Mouse (Mus musculus): Measurements from ENCODE around the gene Dnase2a.
"Not testable (repeated sequence)": the region's sequence is repeated elsewhere in the genome, so short reads cannot be mapped to it uniquely, and the experiment has no call there.

Dnase2a gene

DNA sequence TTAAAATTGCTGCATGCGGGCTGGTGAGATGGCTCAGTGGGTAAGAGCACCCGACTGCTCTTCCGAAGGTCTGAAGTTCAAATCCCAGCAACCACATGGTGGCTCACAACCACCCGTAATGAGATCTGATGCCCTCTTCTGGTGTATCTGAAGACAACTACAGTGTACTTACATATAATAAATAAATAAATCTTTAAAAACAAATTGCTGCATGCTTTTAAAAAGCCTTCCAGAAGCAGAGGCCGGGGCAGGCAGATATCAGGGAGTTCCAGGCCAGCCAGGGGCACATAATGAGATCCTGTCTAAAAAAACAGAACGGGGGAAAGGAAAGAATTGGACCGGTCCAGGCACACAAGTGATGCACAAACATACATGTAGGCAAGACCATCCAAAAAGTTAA, 381 bp upstream of the Dnase2a start:
- not testable (repeated sequence) for DNase-seq (ENCODE audit: low spot score in 2 of 2)

DNA sequence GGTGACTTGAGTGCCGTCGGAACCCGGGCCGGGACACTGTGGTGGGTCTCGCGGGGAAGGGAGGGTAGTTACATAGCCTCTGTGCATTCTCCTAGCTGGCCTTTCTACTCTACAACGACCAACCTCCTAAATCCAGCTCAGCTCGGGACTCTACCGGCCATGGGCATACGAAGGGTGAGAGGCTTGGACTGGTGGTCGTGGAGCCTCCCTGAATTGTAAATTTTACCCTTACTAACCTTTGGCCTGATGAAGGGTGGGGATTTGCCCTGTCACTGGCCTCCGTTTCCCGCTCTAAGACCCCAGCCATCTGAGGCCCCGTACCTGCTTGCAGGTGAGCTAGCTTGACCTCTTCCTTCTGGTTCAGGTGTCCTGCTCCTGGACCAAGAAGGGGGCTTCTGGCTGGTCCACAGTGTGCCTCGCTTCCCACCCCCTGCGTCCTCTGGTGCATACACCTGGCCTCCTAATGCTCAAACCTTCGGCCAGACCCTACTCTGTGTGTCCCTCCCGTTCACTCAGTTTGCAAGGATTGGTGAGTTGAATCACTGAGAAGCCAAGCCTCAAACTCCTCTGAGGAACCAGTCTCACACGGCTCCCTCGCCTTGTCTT, 905 bp downstream of the Dnase2a start:
- no peak for DNase-seq (ENCODE audit: low spot score in 2 of 2)

DNA sequence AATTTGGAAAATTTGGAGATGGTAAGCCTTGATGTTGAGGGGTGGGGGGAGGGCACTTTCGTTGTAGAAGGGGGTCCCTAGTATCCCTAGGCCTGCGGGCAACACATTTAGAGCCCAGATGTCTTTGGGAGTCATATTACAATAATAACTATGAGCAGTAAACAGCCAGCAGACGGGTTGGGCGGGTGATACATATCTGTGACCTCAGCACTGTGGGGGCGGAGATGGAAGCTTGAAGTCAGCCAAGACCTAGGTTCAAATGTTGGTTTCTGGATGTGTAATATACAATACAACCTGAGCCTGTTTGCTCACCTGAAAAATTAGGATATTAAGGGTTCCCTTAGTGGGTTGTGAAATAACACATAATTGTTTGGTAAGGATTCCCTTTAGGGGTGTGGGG, 1.6 kb downstream of the Dnase2a start:
- DNase-seq (ENCODE audit: low spot score in 2 of 2), result no peak

DNA sequence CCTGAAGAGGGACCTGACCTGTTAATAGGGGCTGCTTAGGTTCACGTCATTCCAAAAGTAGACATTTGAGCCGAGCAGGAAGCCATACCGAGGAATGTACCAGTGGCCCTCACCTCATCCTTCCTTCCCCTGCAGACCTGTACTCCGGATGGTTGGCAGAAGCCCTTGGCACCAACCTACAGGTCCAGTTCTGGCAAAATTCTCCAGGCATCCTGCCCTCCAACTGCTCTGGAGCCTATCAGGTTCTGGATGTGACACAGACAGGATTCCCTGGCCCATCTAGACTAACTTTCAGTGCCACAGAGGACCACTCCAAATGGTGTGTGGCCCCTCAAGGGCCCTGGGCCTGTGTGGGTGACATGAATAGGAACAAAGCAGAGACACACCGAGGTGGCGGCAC, 2.2 kb downstream of the Dnase2a start:
- DNase-seq (ENCODE audit: low spot score in 2 of 2), result no peak

DNA sequence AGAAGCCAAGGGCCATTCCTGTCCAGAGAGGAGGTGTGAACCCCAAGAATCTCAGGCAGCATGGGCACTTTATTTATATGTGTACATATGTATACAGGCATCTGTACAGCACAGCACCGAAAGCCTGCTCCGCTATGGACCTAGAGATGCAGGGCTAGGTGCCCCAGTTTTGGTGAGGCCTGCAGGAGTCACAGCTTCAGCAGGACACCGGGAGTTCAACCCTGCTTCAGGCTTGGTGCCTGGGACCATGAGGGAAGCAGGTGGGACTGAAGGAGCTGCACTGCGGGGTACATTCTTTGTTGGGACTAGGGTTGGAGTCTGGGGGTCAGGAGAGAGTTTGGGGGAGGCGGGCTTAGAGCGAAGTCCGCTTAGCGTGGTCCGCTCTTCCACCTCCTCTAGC, 3.5 kb downstream of the Dnase2a start:
- DNase-seq (ENCODE audit: low spot score in 2 of 2), result no peak

DNA sequence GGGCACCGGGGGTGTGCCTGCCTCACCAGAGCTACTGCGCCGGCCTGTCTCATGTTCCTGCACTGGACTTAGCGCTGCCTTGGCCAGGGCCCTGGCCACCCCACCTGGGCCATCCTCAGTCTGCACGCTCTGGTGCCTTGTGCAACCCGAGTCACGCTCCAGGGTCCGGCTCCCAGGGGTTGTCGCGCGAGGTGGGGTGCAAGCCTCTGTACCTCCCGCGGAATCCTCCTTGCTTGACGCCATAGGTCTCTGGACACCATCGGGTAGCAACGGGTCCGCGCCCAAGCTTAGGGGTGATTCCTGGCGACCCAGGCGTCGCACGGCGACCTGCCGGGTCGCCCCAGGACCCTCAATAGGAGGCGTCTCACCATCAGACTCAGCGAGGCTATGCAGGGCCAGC, 4.0 kb downstream of the Dnase2a start:
- DNase-seq (ENCODE audit: low spot score in 2 of 2), result no peak

DNA sequence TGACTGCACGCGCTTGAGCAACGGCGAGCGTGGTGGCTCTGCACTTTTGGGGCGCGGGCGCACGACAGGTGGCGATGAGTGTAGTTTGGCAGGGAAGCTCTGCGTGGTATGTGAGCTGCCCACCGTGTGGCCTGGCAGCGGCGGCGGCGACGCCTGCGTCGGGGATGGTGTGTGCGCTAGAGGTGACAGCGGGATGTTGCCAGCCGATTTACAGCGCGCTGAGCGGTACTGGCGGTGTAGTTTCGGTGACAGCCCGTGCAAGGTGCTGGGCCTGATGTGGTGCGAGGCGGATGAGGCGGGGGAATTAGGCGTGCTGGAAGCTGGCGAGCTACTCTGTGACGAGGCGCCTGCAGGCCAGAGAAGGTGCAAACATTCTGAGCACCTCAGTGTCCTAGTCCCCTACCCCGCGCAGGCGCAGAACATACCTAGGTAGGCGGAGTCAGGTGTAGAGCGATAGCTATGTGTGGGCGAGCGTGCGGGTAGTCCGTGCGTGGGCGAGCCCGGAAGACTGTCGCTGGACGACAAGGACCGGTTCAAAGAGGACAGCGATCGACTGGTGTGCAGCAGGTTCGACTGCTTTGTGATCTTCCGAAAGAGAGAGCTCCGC, 4.6 kb downstream of the Dnase2a start:
- no peak for DNase-seq (ENCODE audit: low spot score in 2 of 2)

DNA sequence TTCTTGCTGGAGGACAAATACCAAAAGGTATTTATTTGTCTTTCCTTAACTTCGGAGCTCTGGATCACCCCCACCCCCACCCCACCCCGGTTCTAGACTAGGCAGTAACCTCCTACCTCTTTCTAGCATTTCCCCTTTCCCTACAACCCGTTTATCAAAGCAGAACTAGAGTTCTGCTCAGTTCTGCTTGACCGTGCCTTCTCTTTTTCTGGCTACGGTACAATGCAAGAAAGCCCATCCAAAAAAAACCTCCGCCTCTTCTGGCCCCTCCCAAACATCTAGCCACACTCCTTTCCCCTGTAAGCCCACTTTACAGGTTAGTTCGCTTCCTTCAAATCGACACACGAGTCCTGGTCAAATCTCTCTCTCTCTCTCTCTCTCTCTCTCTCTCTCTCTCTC, 5.1 kb downstream of the Dnase2a start:
- no peak for DNase-seq (ENCODE audit: low spot score in 2 of 2)

DNA sequence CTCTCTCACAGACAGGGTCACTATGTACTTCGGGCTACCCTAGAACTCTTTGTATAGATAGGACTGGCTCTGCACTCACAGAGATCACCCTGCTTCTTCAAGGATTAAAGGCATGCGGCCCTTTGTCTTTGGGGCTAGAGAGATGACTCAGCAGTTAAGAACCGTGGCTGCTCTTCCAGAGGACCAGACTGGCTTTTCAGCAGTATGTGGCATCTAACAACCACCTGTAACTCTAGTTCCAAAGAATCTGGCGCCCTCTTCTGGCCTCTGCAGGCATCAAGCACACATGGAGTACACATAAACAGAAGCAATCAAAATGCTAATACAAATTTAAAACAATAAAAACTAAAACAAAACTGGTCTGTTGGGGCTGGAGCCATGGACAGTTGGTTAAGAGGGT, 5.6 kb downstream of the Dnase2a start:
- DNase-seq (ENCODE audit: low spot score in 2 of 2), result no peak

DNA sequence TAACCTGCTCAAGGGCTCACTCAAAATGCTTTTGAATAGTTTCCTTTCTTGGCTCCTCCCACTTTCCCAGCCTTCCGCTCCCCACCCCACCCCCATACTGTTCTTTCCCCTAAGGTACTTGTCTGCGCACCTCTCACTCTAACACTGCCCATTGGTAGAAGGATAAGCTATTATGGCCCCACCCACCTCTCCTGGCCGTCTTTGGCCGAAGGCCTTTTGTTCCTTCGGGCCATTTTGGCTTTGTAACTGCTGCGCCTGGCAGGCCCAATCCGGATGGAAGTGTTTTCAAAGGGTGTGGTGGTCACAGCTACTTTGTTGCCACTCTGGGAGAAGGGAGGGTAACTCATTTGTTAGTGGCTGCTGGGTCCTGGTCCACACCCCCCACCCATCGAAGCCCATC, 6.9 kb downstream of the Dnase2a start:
- no peak for DNase-seq (ENCODE audit: low spot score in 2 of 2)

DNA sequence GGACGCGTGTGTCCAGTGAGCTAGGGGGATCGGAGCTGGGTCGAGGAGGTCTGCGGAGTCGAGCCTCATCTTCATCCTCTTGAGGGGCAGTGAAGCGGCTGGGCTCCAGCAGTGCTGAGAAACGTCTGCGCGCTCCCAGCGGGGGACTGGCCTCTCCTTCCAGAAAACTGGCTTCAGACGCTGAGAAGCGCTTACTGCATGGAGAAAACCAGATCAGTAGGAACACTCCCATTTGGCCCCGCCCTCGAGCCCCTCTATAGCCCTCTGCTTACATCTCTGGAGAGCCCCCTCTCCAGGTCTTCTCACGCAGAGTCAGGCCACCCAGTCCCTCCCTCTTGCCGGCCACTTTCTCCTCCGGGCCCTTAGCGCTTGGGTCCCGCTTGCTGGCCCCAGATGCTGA, 9.4 kb downstream of the Dnase2a start:
- DNase-seq (ENCODE audit: low spot score in 2 of 2), result no peak

DNA sequence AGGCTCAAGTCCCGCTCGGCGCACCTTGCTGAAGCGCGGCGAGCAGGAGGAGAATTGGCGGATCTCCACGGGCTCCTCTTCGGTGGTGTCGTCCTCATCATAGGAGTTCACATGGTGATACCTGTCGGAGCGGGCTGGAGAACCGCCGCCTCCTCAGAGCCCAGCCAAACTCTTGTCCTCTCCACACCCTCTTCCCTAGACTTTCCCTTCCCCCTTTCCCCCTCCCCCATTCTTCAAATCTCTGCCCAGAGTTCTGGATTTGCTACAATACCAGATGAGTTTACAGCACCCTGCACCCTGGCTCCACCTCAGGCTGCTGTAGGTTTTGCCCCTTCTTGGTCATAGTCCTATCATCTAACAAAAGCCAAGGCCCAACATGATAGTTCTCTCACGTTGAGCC, 10.3 kb downstream of the Dnase2a start:
- no peak for DNase-seq (ENCODE audit: low spot score in 2 of 2)

DNA sequence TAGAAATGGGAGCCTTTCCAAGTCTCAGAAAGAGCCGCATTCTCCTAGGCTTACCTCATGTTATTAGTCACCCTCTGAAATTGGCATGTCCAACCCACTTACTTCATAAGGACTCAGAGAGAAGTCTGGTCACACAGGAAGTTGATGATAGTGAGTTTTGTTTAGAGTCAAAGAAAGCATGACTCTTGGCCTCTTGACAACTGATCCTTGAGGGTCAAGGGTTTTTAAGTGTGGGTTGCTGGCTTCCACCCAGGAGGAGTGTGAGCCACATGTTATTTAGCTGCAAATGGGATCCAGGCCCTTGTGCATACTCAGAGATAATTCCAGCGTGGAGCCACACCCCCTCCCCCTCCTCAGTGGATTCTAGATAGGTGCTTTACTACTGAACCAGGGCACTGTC, 13.2 kb downstream of the Dnase2a start:
- no peak for DNase-seq (ENCODE audit: low spot score in 2 of 2)

DNA sequence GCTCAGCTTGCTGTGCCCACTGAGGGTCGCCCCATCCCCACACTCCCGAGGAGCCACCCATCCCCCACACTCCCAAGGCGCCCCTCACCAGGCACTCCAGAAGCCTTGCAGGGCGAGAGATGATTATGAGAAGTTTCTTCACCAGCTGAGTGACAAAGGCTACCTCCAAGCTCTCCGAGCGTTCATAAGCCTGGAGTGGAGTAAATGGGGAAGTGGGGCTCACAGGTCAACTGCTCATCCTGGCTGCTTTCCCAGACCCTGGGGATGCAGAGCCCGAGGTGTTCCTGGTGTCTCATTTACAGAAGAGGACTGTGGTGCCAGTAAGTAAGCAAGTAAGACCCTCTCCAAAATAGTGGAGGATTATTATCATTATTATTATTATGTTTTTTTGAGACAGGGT, 17.2 kb downstream of the Dnase2a start:
- no peak for DNase-seq (ENCODE audit: low spot score in 2 of 2)

DNA sequence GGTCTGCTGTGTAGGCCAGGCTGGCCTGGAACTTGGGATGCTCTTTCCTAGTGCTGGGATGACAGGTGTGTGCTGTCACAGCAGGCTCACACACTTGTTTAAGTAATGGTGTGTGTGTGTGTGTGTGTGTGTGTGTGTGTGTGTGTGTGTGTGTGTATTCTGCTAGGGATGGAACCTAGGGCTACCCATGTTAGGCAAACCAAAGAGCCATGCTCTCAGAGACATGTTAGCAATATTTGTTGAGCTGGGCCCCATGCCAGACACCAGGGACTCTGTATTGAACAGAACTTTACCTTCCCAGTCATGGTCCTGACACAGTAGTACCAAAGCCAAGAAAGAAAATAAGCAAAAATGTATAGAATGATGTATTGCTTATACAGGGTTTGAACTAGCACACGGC, 19.2 kb downstream of the Dnase2a start:
- DNase-seq (ENCODE audit: low spot score in 2 of 2), result no peak

DNA sequence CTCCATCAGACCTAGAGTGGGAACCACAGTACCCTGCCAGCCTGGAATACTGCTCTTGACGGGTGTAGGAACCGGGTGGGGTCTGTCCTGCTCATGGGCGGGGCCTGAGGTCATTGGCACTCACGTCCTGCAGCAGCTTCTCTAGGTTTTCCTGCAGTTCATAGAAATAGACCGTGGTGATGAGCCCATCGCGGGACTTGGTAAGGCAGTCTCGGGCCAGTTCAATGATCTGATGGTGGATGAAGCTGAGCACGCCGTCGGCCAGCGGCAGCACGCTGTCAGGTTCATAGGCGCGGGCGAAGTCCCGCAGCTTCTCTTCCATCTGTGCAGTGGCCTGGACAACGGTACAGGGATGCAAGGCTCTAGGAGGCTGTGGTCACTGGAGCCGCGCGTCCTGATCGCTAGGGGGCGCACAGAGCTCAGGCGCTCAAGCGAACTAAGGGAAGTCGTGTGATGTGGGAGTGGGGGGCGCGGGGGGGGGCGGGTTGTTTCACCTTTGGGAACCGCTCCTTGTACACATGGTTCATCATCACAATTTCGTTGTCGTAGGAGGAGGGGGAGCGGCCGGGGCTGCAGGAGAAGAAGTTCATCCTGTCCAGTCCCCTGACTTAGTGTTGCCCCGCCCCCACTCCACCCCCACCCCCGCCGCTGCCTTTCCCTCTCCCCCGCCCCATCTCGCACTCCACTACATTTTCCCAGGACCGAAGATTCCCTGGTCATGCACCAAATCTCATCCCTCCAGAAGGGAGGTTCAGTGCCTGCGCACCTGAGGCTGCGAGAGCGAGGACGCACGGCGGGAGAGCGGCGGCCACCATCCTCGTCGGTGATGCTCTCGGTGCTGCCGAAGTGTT, 20.3 kb downstream of the Dnase2a start:
- peak in 1 of 2 experiments; percentile 84 for DNase-seq (ENCODE audit: low spot score in 2 of 2)

DNA sequence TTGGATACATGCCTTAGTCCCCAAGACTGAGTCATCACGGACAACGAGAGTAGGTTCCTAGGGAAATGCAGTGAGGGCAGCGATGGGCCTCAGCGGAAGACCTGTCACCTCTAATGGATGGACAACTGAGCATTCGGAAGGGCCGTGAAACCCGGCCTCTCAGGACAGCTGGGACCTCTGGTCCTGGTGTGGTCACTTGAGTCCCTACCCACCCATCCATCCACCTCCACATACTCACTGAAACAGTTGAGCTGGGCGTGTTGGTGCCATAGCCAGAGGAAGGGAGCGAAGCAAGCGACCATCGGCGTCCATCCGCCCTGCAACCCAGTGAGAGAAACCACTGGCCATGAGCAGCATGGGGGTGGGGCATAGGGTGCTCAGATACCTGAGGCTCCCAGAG, 22.2 kb downstream of the Dnase2a start:
- DNase-seq (ENCODE audit: low spot score in 2 of 2), result no peak

DNA sequence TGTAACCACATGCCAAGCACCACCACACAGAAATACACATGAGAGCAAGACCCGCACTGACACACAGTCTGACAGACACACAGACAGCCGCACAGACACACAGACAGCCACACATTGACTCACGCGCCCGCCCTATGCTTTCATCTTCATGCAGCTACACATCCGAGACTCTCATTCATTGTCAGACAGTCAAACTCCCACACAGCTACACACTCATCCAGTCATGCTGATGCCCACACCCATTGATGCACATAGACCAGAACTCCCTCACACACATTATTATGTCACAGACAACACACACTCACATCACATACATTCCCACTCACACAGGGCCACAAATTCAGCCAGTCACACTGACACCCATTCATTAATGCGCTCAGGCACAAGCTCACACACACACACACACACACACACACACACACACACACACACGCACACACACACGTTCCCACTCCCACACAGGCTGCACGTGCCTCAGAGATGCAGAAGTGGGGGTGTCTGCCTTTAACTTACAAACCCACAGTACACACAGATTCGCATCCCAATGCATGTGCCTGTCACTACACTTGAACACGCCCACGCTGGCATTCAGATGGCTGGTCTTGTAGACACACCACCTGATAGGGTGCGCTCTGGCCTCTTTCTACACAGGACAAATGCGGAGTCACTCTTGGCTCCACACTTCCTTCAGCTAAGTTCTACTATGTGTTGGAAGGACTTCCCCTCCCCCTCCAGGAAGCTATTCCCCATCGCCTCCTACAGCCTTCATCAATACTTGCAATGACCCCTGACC, 25.6 kb downstream of the Dnase2a start:
- DNase-seq (ENCODE audit: low spot score in 2 of 2), result no peak

DNA sequence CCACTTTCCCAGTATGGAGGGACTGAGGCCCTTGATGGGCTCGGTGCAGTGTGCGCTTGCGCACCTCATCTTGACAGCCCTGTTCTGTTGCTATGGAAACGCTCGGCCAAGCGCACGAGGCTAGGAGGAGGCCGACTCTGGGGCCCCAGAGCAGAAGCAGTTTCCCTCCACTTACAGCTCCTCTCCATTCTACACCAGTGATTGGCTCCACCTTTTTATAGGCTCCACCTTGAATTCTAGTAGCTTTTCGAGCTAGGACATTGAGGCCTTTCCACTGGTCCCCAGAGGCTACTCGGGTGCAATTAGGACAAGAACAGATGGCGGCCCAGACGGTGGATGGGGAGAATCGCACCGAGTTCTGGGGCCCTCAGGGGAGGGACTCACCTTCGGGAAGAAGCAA, 26.5 kb downstream of the Dnase2a start:
- DNase-seq (ENCODE audit: low spot score in 2 of 2), result peak in 1 of 2 experiments; percentile 57

DNA sequence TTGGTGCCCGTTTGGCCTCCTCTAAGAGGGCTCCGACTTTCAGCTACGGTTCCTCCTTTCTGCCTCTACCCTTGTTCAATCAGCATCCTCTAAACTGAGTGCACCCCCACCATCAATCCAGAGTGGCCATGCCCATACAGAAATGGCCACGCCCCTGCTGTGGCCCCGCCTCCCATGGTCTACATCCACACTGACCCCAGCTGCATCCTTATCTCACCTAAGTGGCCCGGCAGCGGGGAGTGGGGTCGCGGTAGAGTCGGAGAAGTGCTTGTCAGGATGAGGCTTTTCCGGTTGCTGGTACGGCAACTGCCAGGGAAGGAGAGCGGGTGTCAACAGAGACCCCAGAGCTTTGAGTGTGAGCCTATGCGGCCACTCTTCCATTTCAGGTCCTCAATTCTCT, 27.1 kb downstream of the Dnase2a start:
- DNase-seq (ENCODE audit: low spot score in 2 of 2), result no peak

DNA sequence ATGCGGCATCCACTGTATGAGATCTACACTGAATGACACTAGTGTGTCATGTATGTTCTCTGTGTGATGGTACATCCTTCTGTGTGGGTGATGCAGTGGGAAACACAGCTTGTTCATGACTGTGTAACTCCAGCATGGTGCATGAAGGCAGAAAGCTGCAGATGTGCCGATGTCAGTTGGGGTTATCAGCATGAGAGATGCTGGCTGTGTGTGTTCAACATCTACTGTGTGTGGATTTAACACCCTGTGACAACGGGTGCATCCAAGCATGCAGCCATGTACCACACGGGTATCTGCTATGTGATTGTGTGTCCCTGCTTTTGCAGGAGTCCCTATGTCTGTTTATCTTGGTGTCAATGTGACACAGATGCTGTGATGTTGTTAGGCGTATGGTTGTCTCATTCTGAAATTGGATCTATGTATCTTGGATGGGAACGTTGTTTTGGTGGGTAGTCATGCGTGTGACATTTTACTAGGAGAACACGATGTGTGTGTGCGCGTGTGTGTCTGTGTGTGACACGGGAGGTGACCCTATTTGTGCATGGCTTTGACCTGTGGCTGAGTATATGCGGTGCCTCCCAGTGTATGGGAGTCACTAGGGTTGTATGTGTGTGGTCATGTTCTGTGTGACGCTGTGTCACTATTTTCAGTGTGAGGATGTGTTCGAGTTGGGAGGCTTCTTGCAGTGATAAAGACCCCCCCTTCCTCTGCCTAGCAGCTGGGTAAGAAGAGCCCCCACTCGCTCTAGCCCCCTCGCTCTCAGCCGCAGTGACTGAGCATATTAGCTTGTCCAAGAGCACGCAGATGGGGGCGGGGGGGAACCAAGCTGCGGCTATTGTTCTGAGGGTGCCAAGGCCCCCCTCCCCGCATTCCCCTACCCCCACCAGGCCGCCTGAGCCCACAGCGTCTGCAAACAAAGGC, 27.9 kb downstream of the Dnase2a start:
- no peak for DNase-seq (ENCODE audit: low spot score in 2 of 2)

Data from cerebellum, postnatal 4 days (tissue).